Mouse (Mus musculus): ENCODE results near the gene Gns.

The Gns gene

GRCm38 (mm10) chr10:121367271-121367670, 2.4 kb downstream of the Gns start:
- DNase-seq = no peak

GRCm38 (mm10) chr10:121367780-121368179, 2.9 kb downstream of the Gns start:
- DNase-seq = no peak

GRCm38 (mm10) chr10:121368783-121369465, 4.0 kb downstream of the Gns start:
- DNase-seq = no peak

GRCm38 (mm10) chr10:121370777-121371176, 5.9 kb downstream of the Gns start:
- no peak for DNase-seq

DNA sequence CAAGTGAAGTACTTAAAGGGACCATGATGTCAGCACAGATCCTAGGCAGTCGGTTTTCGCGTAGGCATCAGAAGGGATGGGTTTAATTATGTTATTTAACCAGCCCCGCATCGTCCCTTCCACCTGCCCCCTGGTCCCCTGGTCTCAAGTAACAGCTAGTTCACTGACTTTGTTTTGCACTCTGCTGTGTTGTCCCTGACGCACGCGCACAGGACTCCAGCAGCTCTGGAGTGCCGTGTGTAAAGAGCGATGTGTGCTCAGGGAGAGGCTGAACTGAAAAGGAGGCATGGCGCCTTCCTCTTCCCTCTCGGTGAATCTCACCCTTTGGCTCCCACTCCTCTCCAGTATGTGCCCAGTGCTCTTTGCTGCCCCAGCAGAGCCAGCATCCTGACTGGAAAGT, 9.1 kb downstream of the Gns start:
- DNase-seq = no peak

DNA sequence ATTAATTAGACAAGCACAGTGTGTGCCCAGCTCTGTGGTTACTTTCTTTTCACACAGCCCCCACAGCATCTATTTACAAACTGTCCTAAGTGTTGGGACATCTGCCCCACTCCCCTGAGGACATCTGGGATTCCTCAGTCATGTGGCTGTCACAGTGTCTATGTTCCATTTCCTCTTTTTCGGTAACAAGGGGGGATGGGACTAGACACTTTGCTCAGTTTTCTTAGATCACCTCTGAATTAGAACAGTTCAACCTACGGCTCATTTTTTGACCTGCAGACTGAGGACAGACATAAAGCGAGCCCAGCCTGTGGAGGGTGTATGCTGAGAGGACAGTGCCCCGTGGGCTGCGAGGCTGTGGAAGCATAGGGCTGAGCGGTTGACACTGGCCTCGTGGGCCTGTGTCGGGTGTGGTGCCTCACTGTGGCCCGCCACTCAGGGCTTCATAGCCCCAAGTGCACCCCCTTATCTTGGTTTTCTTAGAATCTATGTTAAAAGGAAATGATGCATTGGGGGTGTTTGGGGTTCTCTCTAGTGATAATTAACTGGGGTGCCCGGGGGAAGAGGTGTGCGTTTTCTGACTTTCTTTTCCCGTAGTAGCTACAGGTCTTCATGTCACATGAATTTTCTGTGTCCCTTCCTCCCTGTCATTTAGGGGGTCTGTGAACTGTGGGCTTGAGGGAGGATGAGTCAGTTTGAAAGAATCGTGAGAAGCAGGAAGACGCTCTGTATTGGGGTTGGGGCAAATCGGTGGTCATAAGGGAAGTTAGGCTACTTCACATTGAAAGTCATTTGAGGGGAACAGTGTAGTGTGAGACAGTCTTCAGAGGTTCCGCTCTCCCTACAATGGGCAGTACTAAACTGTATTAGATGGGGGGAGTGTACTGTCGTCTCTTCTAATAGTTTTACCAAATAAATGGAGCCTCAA, 10.1 kb downstream of the Gns start:
- DNase-seq = no peak

DNA sequence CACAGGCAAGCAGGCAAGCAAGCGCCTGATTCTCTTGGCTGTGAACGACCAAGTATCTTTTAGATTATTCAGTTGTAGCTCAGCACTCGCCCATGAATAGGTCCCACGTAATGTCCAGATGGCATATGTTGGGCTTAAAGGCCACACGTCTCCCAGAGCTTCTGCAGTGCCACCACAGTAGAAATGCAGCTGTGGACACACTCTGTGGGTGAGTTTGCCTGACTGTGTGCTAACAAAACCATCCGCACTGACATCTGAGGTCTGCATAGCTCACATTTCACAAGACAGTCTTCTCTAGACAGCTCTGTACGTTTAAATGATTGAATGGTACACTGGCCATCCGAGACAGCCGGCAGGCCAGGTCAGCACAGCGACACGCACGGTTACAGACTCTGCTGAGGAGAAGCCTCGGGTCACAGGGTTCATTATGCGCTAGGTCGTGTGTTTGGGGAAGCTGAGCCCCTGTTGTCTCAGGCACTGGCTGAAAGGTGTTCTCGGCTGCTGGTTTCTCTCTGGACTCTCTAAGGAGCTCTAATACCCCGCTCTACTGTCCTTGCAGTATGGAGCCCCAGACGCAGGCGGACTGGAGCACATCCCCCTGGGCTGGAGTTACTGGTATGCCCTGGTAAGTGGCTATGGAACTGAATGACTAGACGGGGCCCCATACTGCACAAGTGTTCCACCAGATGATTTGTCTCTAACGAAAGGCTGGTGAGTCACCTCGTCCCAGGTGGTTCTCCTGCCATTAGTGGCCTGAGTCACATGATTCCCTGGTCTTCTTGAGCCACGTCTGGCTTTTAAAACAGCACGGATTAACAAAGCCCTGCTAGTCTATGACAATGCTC, 11.0 kb downstream of the Gns start:
- no peak for DNase-seq

DNA sequence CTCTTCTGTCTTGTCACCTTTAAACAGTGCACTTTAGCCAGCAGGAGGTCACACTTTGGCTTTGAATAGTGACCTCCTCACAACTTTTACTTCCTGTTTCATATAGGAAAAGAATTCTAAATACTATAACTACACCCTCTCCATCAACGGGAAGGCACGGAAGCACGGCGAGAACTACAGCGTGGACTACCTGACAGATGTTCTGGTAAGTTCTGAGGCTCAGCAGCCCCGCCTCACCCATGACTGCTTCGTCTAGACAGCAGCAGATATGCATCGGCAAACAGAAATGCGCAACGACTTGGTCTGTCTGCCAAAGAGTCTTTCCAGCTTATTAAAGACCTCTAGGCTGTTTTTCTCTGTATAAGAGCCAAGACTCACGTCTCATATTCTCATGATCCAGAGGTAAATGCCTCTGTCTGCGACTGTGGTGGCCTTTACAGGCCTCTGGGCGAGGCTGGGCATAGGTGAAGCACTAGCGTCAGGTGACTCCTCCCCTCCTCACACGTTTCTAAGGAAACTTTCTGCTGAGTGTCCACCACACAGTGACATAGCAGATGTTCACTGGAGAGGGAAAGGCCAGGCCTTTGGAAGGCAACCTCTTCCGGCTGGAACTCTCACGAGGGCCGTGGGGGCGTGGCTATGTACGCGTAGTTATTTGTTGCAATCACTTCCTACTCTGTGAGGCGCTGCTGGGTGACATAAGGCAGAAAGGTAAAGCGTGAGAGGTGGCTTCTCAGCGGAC, 11.8 kb downstream of the Gns start:
- DNase-seq = no peak

DNA sequence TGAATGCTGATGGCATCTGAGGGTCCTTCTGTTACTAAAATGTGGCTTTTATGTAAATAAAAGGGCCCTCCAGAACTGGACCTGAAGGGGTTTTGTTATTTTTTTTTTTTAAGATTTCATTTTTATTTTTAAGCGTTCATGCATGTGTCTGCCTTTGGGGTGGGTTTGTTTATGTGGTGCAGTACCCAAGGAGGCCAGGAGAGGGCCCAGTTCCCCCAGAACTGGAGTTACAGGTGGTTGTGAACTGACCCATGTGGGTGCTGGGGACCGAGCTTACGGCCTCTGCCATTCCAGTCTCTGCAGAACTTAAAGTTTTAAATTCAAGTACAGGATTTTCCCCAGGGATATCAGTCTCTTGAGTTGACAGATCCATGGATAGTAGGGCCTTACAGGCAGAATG, 14.5 kb downstream of the Gns start:
- no peak for DNase-seq

- DNase-seq = no peak
Measured at GRCm38 (mm10) chr10:121381280-121381679, 16.4 kb downstream of the Gns start.

GRCm38 (mm10) chr10:121384710-121385109, 19.8 kb downstream of the Gns start:
- DNase-seq = no peak

DNA sequence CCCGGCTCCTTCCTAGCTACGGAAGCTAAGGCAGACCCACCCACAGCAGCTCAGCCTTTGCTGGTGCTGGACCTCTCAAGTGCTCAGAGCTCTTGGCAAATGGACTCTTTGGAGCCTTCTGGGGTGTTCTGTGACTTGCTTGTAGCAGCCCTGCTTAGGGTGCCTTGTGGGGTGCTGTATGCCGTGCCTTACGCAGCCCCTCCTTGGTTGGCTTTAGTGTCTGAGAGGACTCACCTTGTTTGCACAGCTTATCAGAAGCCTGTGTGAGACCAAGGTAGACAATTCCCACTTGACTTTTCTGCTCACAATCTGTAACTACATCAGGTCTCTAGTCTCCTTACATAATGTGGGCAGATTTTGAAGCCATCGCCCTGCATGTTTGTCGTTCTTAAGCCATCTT, 20.8 kb downstream of the Gns start:
- DNase-seq = no peak

DNA sequence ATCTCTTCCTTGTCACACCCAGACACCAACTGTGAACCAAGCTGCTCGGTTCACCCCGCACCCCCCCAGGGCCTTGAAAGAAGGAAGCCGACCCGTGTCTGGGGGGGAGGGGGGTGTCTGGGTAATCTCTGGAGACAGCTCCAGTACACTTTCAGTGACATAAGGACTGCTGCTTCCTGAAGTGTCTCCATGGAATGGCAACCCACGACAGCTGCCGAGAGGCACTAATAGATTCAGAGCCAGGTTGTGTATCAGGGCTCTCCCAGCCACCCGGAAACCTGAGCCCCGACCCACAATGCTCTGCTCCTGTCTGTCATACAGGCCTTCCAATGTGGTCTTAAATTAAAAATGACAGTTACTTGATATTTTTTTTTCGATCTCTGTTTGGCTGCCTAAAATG, 21.5 kb downstream of the Gns start:
- no peak for DNase-seq

DNA sequence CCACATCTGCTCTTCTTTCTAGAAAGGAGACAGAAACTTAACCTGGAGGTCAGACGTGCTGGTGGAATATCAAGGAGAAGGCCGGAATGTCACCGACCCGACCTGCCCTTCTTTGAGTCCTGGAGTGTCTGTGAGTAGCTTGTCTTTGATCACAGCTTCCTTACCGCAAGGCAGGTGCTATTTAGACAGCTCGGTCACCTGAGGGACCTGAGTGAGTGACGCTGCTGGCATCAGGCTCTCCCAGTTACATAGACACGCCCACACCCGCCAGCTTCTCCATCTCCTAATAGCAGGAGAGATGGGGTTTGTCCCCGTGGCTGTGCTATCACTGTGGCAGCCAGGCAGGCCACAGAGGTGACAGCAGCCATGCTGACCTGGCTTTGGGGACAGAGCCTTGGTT, 25.7 kb downstream of the Gns start:
- DNase-seq = no peak

DNA sequence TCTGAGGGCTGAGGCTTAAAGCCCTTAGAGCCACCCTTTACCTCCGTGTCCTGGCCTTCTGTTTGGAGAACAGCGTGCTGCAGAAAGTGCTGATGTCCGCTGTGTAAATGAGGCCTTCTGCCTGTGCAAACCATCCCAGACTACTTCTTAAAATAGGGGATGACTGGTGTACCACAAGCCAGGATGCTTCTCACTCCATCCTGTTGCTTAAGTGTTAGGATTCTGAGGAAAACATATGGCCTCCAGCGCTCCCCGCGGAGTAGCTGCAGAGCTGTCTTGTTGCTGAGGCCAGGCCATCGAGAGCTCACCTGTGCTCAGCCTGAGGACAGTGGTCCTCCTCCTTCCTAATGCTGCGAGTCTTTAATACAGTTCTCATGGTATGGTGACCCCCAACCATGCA, 27.0 kb downstream of the Gns start:
- DNase-seq = no peak

GRCm38 (mm10) chr10:121394270-121394669, 29.4 kb downstream of the Gns start:
- no peak for DNase-seq

DNA sequence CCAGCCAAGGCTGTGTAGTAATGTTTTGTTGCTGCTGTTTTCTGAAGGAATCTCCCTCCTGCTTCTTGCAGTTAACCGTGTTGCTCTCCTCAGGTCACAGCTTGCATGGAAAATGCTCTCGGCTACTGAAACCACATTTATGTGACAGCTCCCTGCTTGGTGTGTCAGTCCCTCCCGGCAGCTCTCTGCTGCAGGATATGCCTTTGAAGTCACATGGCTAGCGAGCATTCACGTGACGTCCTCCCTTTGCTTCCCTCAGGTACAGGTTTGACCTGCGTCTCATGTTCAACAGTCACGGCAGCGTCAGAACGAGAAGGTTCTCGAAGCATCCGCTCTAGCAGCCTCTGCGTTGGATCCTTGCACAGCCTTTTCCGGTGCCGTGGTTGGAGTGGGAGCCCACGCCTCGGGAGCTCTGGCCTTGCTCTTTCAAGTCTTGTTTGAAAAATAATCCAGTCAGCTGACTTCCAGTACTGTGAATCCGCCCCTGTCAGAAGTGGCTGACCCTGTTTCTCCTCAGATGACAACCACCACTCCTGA, 30.0 kb downstream of the Gns start:
- no peak for DNase-seq

DNA sequence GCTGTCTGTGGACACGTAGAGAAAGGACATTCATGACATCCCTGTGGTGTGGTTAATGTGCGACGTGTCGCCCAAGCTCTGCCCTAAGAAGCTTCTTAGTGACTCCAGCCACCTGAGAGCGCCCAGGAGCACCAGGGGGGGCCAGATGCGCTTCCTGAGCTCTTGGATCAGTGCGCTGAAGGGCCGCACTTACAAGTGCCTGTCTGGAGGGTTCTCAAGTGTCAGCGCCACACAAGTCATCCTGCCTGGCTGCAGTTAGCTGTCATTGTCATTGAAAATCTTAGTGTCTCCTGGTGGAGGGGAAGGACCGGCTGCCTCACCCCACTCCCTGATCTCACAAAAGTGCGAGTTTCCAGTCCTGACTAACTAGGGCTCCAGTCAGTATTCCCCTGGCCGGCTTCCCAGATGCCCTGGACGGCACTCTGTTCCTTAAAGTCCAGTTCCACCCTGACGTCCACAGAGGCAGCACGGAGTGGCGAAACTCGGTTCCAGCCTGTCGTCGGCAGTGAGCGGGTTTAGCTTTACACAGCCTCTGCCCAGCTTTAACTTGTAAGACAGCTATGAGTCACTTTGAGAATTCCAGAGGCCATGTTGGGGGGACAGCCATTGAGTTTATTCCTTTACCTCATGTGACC, 30.8 kb downstream of the Gns start:
- peak; percentile 54 for DNase-seq

- no peak for DNase-seq
Measured at GRCm38 (mm10) chr10:121398599-121398998, 33.7 kb downstream of the Gns start.

DNA sequence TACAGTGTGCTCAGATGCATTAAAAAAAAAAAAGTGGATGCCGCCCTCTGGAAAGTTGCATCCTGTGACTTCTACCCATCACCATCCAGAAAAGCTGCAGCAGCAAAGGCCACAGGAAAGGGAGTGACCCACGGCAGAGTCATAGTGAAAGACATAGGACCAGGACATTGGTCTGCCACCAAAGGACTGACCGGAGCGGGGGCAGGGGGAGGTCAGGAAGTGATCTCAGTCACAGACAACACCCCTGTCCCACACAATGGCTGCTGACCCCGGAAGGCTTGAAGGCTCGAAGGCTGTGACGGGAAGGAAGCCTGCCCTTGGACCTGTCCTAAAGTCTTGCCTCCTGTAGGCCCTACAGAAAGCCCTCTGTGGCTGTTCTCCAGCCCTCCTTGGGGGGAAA, 36.1 kb downstream of the Gns start:
- no peak for DNase-seq

GRCm38 (mm10) chr10:121403104-121403503, 38.2 kb downstream of the Gns start:
- DNase-seq = no peak

- no peak for DNase-seq
Measured at GRCm38 (mm10) chr10:121403946-121404345, 39.1 kb downstream of the Gns start.
